Mouse (Mus musculus) T-helper 1 cell (primary cell): ENCODE data around the gene Hexim2.

ENCODE experiments used
- in situ Hi-C: fragments of 300-600 bp; cut with MboI, MseI; formaldehyde crosslinking; loops from one replicate; pipeline ENCODE4 v1.15.1; 2025; ENCODE audit warnings: high pct_unique_total_duplicates

Gene Hexim2

DNA sequence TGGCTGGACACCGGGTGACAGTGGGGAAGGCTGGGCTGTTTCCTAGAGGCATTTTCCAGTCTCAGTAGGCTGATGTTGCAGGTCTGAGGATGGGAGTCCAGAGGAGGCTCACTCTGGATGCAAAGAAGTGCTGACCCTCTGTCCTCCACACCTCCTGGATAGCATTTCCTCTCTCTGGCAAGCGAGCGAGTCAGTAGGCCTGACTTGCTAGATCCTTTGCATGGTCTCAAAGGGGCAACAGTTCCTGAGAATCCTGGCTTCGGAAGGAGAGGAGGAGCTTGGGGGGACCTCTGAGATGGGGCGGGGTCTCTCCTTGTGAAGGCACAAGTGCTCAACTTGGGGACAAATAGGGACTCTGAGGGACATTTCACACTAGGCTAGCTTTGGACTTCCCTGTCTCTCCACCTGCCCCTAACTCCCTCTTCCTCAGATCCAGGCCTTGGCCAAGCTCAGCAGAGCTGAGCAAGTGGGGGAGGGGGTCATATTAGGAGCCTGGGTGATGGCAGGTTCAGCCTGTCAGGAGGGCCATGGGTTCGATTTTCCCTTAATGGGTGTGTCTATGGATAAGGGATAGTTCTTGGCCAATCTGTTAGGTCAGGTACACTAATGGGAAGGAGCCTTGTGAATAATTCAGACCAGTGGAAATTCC, 40.3 kb downstream of the Hexim2 start:
- in situ Hi-C loops = loop anchor here (10.0 kb wide), 1 partner anchor 92 kb away; the partner anchor contains the start of gene Map3k14

DNA sequence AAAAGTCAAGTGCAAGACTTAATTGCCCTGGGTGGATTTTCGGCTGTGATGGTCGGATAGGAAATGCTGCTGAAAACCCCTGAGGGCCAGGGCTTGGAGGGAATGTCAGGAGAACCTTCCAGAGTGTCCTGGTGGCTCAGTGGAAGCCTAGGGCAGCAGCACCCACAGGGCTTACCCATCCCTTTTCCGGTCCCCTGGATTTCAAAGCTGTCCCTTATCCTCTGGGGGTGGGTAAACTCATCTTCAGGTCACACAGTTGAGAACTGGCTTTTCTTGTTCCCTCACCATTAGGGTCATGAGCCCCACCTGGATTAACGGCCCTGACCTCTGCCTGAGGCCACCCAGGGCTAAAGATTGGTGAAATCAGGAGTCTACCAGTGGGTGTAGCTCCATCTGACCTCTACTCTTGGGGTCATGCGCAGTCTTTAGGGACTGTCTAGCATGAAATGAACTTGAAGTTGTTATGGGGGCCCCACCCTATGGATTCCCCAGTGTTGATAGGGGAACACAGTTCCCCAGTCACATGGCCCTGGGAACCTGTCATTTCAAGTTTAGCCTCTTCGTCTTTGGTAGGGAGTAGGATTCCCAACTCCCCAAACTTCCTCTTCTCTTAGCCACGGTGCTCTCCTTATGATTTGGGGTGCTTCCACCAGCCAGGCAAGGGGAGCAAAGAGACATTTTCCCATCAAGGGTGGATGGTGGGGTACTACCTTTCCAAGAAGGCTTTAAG, 41.0 kb downstream of the Hexim2 start:
- in situ Hi-C loops = loop anchor here (10.0 kb wide), 1 partner anchor 92 kb away; the partner anchor contains the start of gene Map3k14

DNA sequence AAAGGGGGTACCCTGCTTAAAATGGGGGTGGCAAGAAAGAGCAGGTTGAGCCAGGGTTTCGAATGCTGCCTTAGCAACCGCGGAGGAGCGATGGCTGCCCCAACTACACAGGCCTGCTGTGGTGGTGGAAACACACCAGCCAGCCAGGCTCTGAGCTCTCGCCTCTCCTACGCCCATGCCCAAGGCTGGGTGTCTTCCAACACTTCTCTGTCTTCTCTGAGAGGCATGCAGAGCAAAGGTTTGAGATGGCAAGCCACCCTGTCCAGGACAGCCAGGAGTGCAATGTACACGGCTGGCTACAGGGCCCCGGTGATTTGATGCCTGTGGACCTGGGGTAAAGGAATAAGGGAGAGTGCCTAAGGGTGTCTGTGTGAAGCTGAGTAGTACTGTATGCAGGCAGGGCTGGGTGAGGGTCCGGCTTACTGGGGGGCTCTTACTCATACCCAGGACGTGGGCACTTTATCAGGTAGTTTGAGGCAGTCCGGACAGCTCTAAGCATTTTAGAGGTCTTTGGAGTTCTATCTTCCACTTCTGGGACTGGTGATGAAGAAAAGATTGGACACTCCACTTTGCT, 41.6 kb downstream of the Hexim2 start:
- in situ Hi-C loops = loop anchor here (10.0 kb wide), 1 partner anchor 91 kb away; the partner anchor contains the start of gene Map3k14

DNA sequence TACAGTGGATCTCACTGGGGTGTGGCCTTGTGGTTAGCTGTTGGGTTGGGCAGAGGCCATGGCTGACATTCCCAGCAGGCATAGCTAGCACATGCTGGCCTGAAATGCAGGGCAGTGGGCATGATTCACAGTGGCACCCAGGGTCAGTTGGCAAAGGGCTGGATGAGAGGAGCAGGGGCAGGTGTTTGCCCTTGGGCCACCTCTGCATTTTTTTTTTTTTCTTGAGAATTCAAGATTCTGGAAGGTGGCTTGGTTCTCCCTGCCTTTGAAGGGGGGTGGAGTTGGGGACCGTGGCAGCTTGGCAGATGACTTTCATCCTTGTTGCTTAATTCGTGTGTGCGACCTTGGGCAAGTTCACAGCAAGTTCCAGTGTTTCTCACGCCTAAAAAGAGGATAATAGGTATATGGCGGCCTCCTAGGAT, 42.2 kb downstream of the Hexim2 start:
- in situ Hi-C loops = loop anchor here (10.0 kb wide), 1 partner anchor 90 kb away; the partner anchor contains the start of gene Map3k14

DNA sequence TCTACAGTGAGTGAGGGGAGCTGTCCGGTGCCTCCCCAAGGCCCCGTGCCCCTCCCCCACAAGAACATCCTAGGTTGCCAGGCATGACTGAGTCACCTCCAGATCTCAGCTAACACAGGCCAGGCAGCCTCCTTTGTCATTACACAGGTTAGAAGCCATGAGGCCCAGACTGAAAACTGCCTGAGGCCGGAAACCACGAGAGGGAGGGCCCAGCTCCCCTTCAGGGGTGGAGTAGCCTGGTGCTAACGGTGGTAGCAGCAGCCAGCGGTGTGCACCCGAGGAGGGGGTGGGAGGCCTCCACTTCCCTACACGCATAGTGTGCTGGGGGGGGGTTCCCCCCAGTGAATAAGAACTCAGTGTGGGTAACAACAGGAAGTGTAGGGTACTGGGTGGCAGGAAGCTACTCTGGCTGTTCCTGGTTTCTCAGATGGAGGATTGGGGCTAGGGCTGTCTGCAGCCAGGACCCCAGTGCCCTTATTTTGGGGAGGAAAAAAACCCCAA, 42.7 kb downstream of the Hexim2 start:
- in situ Hi-C loops = loop anchor here (10.0 kb wide), 1 partner anchor 90 kb away; the partner anchor contains the start of gene Map3k14

DNA sequence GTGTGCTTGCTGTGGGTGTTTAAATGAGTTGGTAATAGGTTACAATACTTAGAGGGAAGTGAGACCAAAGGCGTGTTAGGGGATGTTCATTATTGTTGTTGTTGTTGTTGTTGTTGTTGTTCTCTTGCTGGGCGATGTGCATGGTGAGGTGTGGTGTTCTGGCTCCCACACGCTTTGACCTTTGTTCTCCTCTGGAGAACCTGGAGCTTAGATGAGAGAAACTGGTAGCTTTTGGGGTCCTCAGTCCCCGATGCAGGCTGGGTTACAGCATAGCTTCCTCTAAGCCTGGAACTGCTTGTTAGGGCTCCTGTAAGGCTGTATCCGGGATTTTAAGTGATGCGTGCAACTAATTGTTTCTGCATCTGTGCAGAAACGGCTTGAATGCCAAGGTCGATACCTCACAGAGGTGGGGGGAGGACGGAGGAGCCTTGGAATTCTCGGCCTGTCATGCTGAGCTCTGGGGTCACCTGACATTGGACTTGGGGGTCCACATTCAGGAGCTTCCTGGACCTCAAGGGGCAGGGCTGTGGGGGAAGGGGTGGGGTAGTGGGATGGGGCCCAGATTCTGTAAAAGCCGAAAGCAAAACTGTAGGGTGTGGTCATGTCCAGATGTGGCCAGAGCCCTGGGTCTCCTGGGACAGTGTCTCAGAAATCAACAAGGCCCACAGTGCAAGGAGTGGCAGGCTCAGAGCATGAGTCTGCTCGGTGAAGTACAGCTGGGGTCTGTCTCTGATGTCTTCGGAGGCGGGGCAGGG, 43.6 kb downstream of the Hexim2 start:
- in situ Hi-C loops = loop anchor here (10.0 kb wide), 1 partner anchor 89 kb away; the partner anchor contains the start of gene Map3k14

DNA sequence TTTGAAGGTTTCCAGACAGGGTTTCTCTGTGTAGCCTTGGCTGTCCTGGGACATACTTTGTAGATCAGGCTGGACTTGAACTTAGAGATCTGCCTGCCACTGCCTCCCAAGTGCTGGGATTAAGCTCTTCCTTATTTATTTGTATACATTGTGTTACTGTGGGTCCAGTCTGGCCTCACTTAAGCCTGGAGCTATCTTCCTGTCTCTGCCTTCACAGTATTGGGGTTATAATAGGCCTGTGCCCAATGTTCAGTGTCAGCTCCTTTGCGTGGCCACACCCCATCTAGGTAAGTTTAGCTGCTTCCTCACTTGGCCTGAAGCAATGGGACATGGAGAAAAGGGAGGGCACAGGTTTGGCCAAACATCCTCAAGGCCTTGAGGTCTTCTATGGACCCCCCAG, 44.3 kb downstream of the Hexim2 start:
- in situ Hi-C loops = loop anchor here (10.0 kb wide), 1 partner anchor 88 kb away; the partner anchor contains the start of gene Map3k14

DNA sequence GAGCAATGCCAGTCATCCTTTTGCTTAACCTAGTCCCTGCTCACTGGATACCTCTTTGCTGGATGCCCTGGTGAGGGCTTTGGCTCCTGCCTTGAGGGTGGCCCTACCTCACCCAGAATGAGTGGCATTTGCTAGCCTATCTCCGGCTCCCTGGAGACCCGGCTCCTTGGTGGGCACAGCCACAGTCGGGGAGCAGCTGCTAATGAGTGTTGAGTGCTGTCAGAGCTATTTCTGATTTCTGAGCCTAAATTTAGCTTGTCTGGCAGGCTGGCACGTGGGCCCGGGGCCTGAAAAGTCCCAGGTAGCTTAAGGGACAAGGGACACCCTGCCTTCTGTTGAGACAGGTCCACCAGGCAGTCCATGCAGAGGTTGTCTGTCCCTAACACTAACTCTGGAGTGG, 45.0 kb downstream of the Hexim2 start:
- in situ Hi-C loops = loop anchor here (10.0 kb wide), 1 partner anchor 88 kb away; the partner anchor contains the start of gene Map3k14

DNA sequence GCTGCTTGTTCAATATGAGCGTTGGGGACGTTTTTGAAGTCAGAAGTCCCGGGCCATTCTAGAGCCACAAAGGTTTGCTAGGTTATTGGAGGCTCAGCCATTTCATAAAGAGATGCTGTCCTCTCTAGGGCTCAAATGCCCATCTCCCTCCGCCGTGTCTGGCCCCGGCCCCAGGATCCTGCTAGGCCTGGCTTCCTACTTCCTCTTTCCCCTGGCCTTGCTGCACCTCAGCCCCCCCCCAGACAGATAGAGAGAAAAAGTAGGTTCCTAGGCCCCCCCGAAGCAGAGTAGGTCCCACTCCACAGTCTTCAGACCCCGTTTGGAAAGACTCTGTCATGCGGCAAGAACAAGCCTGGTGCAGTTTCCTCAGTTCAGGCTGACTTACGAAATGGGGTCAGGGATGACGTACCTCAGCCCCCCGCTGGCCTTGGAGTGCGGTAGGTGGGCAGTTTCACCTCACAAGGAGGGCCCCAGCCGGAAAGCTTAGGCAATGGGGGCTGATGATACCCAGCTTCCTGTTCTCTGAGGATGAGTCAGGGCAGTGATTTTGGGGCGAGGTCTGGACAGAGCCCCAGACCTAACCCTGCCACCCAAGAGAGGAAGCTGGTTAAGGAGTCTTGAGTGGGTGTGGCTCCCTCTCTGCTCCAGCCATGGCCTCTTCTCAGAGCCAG, 45.7 kb downstream of the Hexim2 start:
- in situ Hi-C loops = loop anchor here (10.0 kb wide), 1 partner anchor 87 kb away; the partner anchor contains the start of gene Map3k14

DNA sequence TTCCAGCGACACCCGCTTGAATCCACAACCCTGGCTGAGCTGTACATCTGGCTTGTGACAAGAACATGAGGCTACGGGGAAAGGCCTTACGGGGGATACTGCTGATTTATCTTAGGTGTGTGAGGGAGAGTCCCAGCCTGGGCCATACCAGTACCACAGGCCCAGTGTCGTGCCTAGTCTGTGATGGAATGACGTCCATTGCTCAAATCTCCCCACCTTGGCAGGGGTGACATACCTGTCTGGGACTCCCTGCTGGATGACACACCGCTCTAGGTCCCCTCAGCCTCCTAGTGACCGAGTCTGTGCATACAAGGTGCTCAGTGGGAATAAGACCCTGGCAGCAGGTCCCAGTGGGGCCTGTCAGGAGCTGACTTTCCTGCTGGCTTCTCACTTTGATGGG, 46.5 kb downstream of the Hexim2 start:
- in situ Hi-C loops = loop anchor here (10.0 kb wide), 1 partner anchor 86 kb away; the partner anchor contains the start of gene Map3k14

DNA sequence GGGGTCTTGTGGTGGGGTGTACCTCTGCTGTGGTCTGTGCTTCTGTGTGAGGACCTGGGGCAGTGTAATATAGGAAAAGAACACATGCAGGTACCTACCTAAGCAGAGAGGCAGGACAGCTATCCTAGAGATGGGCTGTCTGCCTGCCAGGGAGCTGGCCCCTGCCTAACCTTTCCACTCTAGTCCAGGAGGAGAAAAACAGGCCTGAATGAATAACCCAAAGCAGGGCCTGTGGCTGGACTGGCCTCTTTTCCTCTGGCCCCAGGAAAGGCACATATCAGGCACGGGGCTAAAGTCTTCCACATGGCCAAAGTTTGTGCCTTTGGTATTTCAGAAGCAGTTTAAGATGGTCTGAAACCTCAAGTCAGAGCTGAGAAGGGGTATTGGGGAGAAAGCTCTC, 48.2 kb downstream of the Hexim2 start:
- in situ Hi-C loops = no loop called here

DNA sequence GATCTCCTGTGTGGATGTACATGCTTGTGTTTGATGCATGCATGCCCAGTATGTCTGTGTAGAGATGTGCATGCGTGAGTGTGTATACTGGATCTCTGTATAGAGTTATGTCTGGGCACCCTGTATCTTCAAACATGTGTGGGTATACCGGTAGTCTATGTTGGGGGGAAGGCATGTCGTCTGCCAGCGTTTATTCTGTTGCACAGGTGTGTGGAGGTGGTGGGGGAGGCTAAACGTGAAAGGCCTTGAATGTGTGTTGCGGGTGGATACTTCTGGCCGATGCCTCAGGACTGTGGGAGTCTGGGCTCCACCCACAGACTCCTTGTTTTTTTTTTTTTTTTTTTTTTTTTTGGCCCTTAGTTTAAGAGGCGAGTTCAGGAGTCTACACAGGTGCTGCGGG, 49.1 kb downstream of the Hexim2 start:
- in situ Hi-C loops = no loop called here

DNA sequence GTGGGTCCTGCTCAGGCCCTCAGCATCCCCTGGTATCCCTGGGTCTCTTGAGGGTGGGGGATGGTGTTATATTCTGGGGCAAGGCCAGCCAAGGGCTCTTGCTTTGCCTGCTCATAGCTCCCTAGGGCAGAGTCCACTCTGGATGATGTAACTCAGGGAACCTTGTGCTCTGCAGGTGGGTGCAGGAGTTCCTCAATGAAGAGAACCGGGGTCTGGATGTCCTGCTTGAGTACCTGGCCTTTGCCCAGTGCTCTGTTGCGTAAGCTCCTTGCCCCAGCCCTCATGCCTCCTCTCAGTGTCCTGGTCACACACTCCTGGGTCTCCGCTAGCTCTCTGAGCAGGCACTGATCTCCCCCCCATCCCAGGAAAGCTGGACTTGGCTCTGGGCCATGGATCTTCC, 49.7 kb downstream of the Hexim2 start:
- in situ Hi-C loops = no loop called here

DNA sequence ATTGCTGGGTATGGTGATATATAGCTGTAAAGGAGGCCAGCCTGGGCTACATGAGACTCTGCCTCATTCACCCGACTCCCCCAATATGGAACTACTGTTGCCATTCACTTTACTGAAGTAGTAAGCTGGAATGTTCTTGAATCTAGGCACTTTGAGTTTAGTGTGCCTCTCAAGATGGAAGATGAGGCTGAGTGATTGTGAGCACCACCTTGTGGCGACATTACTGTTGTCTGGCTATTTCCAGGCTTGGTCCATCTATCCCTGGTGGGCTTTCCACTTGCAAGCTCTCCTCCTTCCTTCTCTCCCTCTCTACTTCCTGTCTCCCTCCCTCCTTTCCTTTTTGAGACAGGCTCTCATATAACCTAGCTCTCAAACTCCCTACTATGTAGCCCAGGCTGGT, 52.7 kb downstream of the Hexim2 start:
- in situ Hi-C loops = no loop called here
